Mouse (Mus musculus) lung, postnatal 0 days (tissue): ENCODE measurements around the gene Fam186b.
A peak's percentile ranks its signal among the peaks of the same experiment; 100 is the strongest.

Experiments used
- CTCF ChIP-seq: IDR thresholded peaks from 2 replicates; pipeline ENCODE4 v1.5.1; 2016; ENCODE audit warnings: antibody characterized with exemption, mild to moderate bottlenecking
- EP300 ChIP-seq: IDR thresholded peaks from 2 replicates; pipeline ENCODE4 v1.6.1; 2016; ENCODE audit warnings: antibody characterized with exemption, mild to moderate bottlenecking, control low read depth

DNA sequence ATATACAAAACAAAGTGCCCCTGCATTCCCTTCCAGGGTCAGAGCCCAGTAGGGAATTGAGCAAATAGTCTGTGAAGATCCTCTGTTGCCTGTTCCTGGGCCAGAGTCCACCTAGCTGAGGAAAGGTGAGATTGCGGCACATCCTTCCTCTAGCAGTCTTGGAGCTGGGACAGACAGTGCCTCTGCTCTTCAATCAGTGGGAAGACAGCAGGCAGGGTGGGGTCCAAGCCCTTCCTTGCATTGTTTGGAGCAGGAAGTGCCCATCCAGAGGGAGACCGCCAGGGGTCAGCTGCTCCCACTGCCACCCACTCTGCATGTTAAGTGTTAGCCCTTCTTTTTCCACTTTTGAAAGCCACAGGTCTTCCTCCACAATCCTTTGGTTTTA is 21.6 kb upstream of the Fam186b start:
- peak; percentile 72 for TF ChIP-seq CTCF
- peak; percentile 80 for TF ChIP-seq EP300
